Mouse (Mus musculus) forebrain, embryonic 16.5 days (tissue): ENCODE data around the gene Lman1l. TPM values are rescaled to one million over a fixed set of nuclear protein-coding genes. Genes with fewer than 3 reads are reported as not detected.
A peak's percentile ranks its signal among the peaks of the same experiment; 100 is the strongest.

Experiments used
- ATAC-seq: fragments of 200-750 bp; cut with Nextera tagmentation; 2 replicates; pipeline ENCODE4 v1.8.0; 2017; ENCODE audit warnings: mild to moderate bottlenecking, moderate library complexity
- H3K27ac ChIP-seq: fragments of 300-500 bp; sonication (generic); 2 replicates; pipeline ENCODE4 v1.5.1; 2014; ENCODE audit warnings: low read length, control low read depth
- H3K27me3 ChIP-seq: fragments of 300-500 bp; sonication (generic); replicated peaks from 2 replicates; pipeline ENCODE4 v1.6.1; 2014; ENCODE audit warnings: low read length; ENCODE audit not compliant: control insufficient read depth, insufficient read depth
- H3K36me3 ChIP-seq: fragments of 300-500 bp; sonication (generic); 2 replicates; pipeline ENCODE4 v1.6.1; 2014; ENCODE audit not compliant: control insufficient read depth, insufficient read depth
- H3K4me1 ChIP-seq: fragments of 300-500 bp; sonication (generic); replicated peaks from 2 replicates; pipeline ENCODE4 v1.6.1; 2014; ENCODE audit warnings: low read length; ENCODE audit not compliant: control insufficient read depth, insufficient read depth
- H3K4me2 ChIP-seq: fragments of 300-500 bp; sonication (generic); 2 replicates; pipeline ENCODE4 v1.6.1; 2014; ENCODE audit warnings: mild to moderate bottlenecking, low read length, control low read depth
- H3K4me3 ChIP-seq: fragments of 300-500 bp; sonication (generic); replicated peaks from 2 replicates; pipeline ENCODE4 v1.5.1; 2014; ENCODE audit warnings: mild to moderate bottlenecking, low read length, control low read depth
- H3K9ac ChIP-seq: fragments of 300-500 bp; sonication (generic); replicated peaks from 2 replicates; pipeline ENCODE4 v1.6.1; 2014; ENCODE audit warnings: low read depth, low read length, control low read depth
- H3K9me3 ChIP-seq: fragments of 300-500 bp; sonication (generic); 2 replicates; pipeline ENCODE4 v1.6.1; 2016; ENCODE audit warnings: low read length; ENCODE audit not compliant: control insufficient read depth
- WGBS: fragments of 180-500 bp; shearing (Covaris S2); extraction: QIAGEN DNeasy Blood & Tissue Kit; methylation state at CpG from one replicate; pipeline ENCODE4 v1.1.7; 2014; 5-methylcytosine and 5-hydroxymethylcytosine counted together
- polyA plus RNA-seq: library from polyadenylated mRNA; unstranded; fragments of >200 nt; fragmentation: Nextera tagmentation; extraction: Ambion mirVana; gene quantifications from 2 replicates; pipeline ENCODE4 v1.2.1, GENCODE M21; 2015

Lman1l gene
- polyA plus RNA-seq, 1 experiment from 2014 or later: not detected

GRCm38 (mm10) chr9:57641022-57641421 lies 20.4 kb upstream of the Lman1l start:
- Histone ChIP-seq H3K36me3 (no peaks in the 10 kb centered on the region), H3K27ac (no peak overlapping the region; the same call in 1 of the 2 replicates), H3K4me1 (peaks cover 69% of the 10 kb centered on the region), H3K9ac (no peak overlapping the region), H3K4me3 (no peak overlapping the region), H3K4me2 (no peak overlapping the region), H3K27me3 (no peaks in the 10 kb centered on the region), H3K9me3 (no peaks in the 10 kb centered on the region)
- ATAC-seq: no peak
- 63% methylated on average over 1 of the region's 1 CpGs for WGBS

DNA sequence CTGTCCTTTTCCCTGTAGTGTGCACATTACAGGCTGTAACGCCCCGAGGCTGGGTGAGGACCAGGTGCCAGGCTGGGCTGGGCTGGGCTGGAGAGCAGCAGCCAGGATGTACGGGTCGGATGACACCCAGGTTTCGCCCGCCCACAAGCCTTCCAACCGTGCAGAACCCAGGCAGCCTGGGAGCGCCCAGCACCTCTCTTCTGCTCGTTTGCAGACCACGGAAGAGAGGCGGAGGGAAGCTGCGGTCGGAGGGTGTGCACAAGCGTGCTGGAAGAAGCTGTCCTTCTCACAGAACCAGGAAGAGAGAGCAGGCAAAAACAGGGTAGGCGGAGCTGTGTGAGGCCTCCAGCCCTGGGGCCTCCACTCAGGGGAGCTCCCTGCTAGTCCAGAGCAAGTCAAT lies 19.8 kb upstream of the Lman1l start:
- no peak overlapping the region; the same call in 1 of the 2 replicates for H3K27ac ChIP-seq
- ATAC-seq: no peak
- H3K4me1 ChIP-seq: peaks cover 66% of the 10 kb centered on the region
- peak overlapping the region; percentile 24; the same call in 1 of the 2 replicates for H3K9ac ChIP-seq
- no peaks in the 10 kb centered on the region for H3K9me3 ChIP-seq
- 0 out of 2 replicates have a peak overlapping the region, but pooled peaks have one; percentile 2 for H3K4me2 ChIP-seq
- 36% methylated on average over 15 of the region's 15 CpGs for WGBS
- H3K36me3 ChIP-seq: no peaks in the 10 kb centered on the region
- no peaks in the 10 kb centered on the region for H3K27me3 ChIP-seq
- no peak overlapping the region for H3K4me3 ChIP-seq

GRCm38 (mm10) chr9:57639661-57640328 lies 19.2 kb upstream of the Lman1l start:
- Histone ChIP-seq H3K4me3 (no peak overlapping the region), H3K36me3 (no peaks in the 10 kb centered on the region), H3K27me3 (no peaks in the 10 kb centered on the region), H3K9me3 (no peaks in the 10 kb centered on the region), H3K9ac (peak overlapping the region; percentile 24; the same call in 1 of the 2 replicates), H3K4me1 (peaks cover 66% of the 10 kb centered on the region), H3K4me2 (0 out of 2 replicates have a peak overlapping the region, but pooled peaks have one; percentile 2), H3K27ac (no peak overlapping the region; the same call in 1 of the 2 replicates)
- WGBS: 67% methylated on average over 5 of the region's 5 CpGs
- no peak for ATAC-seq

GRCm38 (mm10) chr9:57638651-57639459 lies 18.3 kb upstream of the Lman1l start:
- Histone ChIP-seq H3K36me3 (no peaks in the 10 kb centered on the region), H3K27ac (no peak overlapping the region; the same call in 1 of the 2 replicates), H3K4me3 (no peak overlapping the region), H3K9ac (no peak overlapping the region), H3K4me1 (peaks cover 67% of the 10 kb centered on the region), H3K27me3 (no peaks in the 10 kb centered on the region), H3K9me3 (no peaks in the 10 kb centered on the region), H3K4me2 (no peak overlapping the region)
- WGBS: 44% methylated on average over 8 of the region's 8 CpGs
- ATAC-seq: no peak

GRCm38 (mm10) chr9:57637741-57638322 lies 17.3 kb upstream of the Lman1l start:
- ATAC-seq: no peak
- WGBS: 48% methylated on average over 6 of the region's 6 CpGs
- Histone ChIP-seq H3K4me1 (peaks cover 62% of the 10 kb centered on the region), H3K4me3 (no peak overlapping the region), H3K4me2 (no peak overlapping the region), H3K36me3 (no peaks in the 10 kb centered on the region), H3K27me3 (no peaks in the 10 kb centered on the region), H3K9me3 (no peaks in the 10 kb centered on the region), H3K9ac (no peak overlapping the region), H3K27ac (0 out of 2 replicates have a peak overlapping the region, but pooled peaks have one; percentile 13)

DNA sequence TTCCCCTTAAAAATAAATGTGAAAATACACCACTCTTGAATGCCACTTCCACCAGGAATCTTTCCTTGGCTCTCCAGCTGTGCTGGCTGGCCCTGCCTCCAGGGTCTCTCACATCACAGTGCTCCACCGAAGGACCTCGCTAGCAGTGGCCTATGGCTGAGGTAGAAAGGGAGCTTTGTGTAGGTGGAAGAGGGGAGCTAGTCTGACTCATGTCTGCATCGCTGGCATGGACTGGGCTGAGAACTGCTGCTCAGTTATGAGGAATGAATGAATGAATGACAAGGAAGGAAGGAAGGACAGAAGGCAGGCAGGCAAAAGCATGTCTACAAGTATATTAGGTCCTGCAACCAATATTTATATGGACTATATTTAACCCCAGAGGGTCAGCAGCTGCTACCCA lies 16.7 kb upstream of the Lman1l start:
- WGBS: 71% methylated on average over 3 of the region's 3 CpGs
- no peaks in the 10 kb centered on the region for H3K36me3 ChIP-seq
- H3K9me3 ChIP-seq: no peaks in the 10 kb centered on the region
- H3K4me3 ChIP-seq: no peak overlapping the region
- no peak overlapping the region for H3K27ac ChIP-seq
- H3K27me3 ChIP-seq: no peaks in the 10 kb centered on the region
- H3K4me2 ChIP-seq: no peak overlapping the region
- no peak overlapping the region for H3K9ac ChIP-seq
- H3K4me1 ChIP-seq: peaks cover 56% of the 10 kb centered on the region
- no peak for ATAC-seq

DNA sequence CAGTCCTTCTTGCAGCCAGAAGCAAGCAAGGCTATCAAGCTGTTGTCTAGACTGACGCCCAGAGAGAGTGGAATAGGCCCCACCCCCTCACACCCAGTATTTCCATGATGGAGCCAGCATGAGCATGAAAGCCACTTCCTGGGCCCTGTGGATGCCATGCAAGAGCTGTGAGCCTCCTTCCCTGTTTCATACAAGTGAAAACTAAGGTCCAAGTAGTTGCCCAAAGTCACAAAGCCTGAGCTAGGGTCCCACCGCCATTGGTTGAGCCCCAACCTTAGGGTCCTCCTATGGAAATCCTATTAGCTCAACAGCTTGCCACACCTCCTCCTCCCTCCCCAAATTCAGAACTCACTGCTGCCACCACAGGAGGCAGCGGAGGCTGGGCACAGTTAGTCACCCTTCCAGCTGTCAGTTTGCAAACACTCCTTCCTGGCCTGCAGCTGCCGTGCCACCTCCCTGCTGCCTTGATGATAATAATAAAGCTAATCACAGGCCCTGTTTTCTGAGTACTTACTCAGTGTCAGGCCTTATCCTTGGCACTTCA lies 13.0 kb upstream of the Lman1l start:
- no peak overlapping the region for H3K27ac ChIP-seq
- WGBS: 34% methylated on average over 4 of the region's 4 CpGs
- peaks cover 24% of the 10 kb centered on the region for H3K4me1 ChIP-seq
- H3K36me3 ChIP-seq: peaks cover 8% of the 10 kb centered on the region; the same call in 1 of the 2 replicates
- ATAC-seq: peak; percentile 20; the same call in 1 of the 2 replicates
- H3K4me2 ChIP-seq: no peak overlapping the region
- H3K27me3 ChIP-seq: no peaks in the 10 kb centered on the region
- H3K4me3 ChIP-seq: no peak overlapping the region
- H3K9me3 ChIP-seq: no peaks in the 10 kb centered on the region
- no peak overlapping the region for H3K9ac ChIP-seq

- WGBS: 75% methylated on average over 14 of the region's 14 CpGs
- Histone ChIP-seq H3K4me1 (peaks cover 9% of the 10 kb centered on the region), H3K4me3 (no peak overlapping the region), H3K9ac (no peak overlapping the region), H3K27me3 (no peaks in the 10 kb centered on the region), H3K36me3 (peaks cover 27% of the 10 kb centered on the region), H3K9me3 (no peaks in the 10 kb centered on the region), H3K27ac (peak overlapping the region; percentile 10; the same call in 1 of the 2 replicates), H3K4me2 (no peak overlapping the region)
- ATAC-seq: peak; percentile 70
Measured at GRCm38 (mm10) chr9:57629118-57629874, 8.7 kb upstream of the Lman1l start.
